Mouse (Mus musculus) liver (tissue): Measurements from ENCODE around the gene Loxl1.

Source experiments
- DNase-seq: peaks from one replicate; pipeline ENCODE4 v3.0.0-alpha.2; 2020; ENCODE audit warnings: mixed read lengths

Gene Loxl1

DNA sequence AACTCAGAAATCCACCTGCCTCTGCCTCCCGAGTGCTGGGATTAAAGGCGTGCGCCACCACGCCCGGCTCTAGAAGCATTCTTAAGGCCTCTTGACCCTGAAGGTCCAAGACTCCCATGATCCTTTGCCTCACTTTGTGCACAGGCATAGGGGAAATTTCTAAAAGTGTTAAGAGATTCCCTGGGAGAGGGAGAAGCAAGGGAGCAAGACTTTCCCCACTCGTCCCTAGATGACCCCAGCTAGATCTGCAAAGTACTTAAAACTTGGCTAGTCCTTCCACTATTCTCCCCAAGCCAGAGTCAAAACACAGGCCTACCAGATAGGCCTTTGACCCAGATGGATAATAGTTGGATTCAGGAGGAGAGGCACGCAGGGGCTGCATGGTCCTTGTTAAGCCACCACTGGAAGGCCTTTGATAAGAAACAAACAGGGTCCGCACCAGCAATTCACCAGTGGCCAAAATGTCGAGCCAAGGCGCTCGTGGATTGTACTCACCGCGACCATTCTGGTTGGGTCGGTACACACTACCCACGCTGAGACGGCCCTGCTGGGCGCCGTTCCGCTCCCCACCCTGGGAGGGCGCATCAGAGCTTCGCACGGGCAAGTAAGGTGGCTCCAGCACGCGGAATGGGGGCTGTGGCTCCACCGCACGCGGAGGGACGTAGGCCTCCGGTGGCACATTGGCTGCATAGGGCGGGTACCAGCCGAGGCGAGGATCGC lies 1.6 kb downstream of the Loxl1 start:
- no peak for DNase-seq

DNA sequence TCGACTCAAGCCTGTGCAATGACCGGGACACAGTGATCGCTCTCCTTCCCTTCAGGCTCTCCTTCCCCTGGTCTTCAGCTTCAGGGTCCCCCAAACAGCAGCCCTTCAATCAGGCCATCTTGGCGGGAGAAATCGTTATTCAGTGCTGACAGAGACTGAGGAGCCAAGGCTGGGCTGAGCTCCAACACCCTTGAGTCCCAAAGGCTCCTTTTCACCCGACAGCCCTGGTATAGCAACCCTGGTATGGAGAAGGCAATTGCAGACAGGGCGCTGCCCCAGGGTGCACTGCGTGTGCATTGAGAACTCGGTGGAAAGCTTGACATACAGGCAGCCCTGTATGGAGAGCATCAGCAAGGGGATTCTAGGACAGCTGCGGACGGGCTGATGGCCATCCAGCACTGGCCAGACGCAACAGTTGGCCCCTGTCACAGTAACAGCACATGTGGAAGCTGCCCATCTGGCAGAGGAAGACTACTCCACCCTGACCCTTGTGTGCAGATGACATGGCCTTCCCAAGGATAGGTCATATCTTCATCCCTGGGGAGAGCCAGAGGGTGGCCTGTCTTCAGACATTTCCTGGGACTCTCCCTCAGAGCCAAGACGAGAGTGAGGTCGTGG lies 2.8 kb downstream of the Loxl1 start:
- DNase-seq: no peak

- no peak for DNase-seq
These were observed 4.6 kb downstream of the Loxl1 start for GRCm38 (mm10) chr9:58308395-58308794.

GRCm38 (mm10) chr9:58305686-58306085 lies 7.3 kb downstream of the Loxl1 start:
- DNase-seq: peak; percentile 25

DNA sequence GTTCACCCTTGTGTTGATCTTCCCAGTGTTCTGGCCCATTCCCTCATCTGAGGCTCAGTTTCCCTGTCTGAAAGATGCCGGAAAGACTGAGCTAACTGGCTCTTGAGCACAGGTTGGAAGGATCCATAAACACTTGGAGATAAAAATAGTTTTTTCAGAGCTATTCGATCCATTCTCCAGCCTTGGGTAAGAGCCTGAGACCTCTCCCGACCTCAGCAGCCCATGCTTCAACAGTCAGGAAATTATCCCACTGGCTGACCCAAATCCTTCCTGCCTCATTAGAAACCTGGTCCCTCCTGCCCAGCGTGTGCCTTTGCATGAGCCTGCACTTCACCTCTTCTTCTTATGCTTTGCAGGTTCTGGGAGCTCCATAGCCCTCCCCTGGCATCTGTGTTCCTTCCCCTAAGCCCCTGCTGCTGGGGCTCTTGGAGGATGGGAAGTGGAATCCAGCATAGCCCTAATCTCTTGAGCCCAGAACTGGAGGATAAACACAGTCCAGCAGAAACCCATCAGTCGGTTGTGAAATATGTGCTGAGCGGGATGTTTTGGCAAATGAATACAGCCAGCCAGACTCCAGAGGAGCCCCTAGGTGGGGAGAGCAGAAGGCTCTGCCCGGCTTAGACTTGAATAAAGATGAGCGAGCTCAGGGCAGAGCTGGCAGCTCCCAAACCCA lies 9.3 kb downstream of the Loxl1 start:
- no peak for DNase-seq

- no peak for DNase-seq
These were observed 9.9 kb downstream of the Loxl1 start for GRCm38 (mm10) chr9:58303115-58303514.

GRCm38 (mm10) chr9:58299356-58299799 lies 13.6 kb downstream of the Loxl1 start:
- DNase-seq: no peak

- DNase-seq: no peak
These were observed 15.0 kb downstream of the Loxl1 start for GRCm38 (mm10) chr9:58297961-58298477.

DNA sequence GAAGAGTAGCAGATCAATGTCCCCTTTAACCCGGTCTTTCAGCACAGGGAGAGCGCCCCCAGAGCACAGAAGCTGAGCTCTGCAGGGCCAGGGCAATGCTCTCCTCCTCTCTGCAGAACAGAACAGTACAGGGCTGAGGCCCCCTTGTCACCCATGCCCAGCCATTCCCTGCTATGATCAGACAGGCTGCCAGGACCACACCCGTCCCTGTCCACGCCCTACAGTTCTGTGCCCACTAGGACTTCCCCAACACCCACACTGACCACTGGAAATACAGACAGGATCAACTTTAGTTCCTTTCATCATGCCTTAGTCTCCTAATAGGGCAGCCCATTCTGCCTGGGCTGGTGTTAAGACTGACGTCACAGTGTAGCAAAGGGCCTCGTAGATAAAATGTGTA lies 15.9 kb downstream of the Loxl1 start:
- DNase-seq: no peak

DNA sequence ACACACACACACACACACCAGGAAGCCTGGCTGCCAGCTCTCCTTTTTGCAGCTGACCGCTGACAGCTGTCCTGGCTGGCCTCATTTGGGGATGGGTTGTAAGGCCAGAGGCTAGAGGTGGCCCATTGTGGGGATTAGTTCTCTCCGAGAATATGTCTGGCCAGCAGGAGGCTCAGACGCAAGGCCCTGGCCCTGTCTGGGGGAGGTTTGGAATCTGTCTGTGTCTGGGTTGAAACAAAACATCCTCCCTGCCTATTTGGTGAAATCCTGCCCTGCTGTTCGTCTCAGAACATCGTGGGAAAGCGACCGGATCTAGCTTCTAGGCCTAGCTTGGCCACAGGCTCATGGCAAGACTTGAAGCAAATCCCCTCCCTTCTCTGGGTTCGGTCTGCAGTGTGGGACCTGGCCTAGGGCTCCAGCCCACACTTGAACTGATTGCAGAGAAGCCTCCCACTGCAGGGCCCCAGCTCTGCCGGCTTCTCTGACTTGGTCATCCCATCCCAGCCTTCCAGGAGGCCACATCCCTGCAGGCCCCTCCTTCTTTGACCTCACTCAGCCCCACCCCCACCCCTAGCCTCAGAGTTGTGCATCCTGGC lies 17.1 kb downstream of the Loxl1 start:
- peak; percentile 23 for DNase-seq

DNA sequence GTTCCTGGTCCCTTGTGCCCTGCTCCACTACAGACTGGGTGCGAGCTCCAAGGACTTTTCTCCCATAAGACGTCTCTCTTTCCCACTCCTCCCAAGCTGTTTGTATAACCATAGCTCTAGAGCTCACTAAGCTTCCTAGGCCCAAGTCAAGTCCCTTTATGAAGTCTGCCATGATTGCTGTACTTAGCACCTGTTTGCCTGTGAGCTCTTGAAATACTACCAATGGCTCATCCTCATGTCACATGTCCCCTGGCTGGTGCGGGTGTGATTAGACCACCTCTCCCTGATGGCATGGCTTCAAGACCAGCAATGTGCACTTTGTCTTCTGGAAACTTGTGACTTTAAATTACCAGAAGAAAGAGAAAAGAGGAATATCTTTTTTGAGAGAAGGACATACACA lies 17.6 kb downstream of the Loxl1 start:
- DNase-seq: no peak

- no peak for DNase-seq
These were observed 18.5 kb downstream of the Loxl1 start for GRCm38 (mm10) chr9:58294527-58294926.

GRCm38 (mm10) chr9:58289901-58290300 lies 23.1 kb downstream of the Loxl1 start:
- DNase-seq: no peak

- no peak for DNase-seq
These were observed 23.9 kb downstream of the Loxl1 start for GRCm38 (mm10) chr9:58289090-58289489.

DNA sequence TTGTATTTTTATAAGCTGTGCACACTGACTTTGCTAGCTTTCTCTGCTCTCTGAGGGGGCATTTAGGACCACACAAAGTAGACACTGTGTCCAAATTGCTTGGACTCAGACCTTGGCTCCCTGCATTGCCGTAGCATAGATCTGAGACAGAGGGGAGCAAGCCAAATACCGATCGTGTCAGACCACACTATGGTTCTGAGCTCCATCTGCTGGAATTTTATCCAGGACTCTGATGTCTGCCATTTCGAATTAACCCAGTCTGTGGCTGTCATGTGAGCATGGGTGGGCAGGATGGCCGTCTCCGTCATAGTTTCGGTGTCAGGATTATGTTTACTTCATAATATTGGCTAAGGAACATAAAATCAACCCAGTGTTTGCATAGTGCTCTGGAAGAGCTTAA lies 29.6 kb downstream of the Loxl1 start:
- no peak for DNase-seq

- peak; percentile 57 for DNase-seq
These were observed 31.4 kb downstream of the Loxl1 start for GRCm38 (mm10) chr9:58281597-58281996.

- DNase-seq: peak; percentile 69
These were observed 32.5 kb downstream of the Loxl1 start for GRCm38 (mm10) chr9:58280259-58281109.

DNA sequence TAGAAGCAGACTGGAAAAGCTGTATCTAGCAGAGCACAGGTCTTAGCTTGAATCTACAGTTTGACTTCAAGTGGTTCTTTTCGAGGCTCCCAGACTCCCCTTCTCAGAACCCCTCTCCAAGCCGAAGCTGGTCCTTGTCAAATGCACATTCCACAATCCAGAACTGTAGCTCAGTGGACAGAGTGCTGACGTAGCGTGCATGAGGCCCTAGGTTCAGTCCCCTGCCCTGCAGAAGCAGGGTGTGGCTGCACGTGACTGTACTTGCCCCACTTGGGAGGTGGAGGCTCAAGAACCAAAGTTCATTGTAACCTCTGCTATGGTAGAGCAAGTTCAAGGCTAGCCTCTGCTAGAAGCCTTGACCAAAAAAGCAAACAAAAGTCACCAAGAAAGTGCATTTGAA lies 33.2 kb downstream of the Loxl1 start:
- no peak for DNase-seq

GRCm38 (mm10) chr9:58278821-58279723 lies 33.9 kb downstream of the Loxl1 start:
- no peak for DNase-seq

- DNase-seq: no peak
These were observed 34.7 kb downstream of the Loxl1 start for GRCm38 (mm10) chr9:58278313-58278712.

GRCm38 (mm10) chr9:58276346-58276745 lies 36.6 kb downstream of the Loxl1 start:
- no peak for DNase-seq
